Mouse (Mus musculus) heart, embryonic 14.5 days (tissue): ENCODE measurements around the gene Tnnt1. TPM values are rescaled to one million over a fixed set of nuclear protein-coding genes. Genes with fewer than 3 reads are reported as not detected.

Experiments used
- ATAC-seq: fragments of 200-750 bp; cut with Nextera tagmentation; 2 replicates; pipeline ENCODE4 v1.8.0; 2017; ENCODE audit warnings: low read depth, moderate TSS enrichment; ENCODE audit not compliant: insufficient number of reproducible peaks, insufficient read depth, low FRiP score
- H3K27ac ChIP-seq, 2 experiments: fragments of 200-500 bp in 1 of 2; fragments of 300-500 bp in 1 of 2; sonication (generic) in 1 of 2; replicated peaks in 1 of 2; 2 replicates each; pipeline ENCODE4 v1.5.1; 2012 to 2014; ENCODE audit warnings: low read depth in 2 of 2, low read length in 2 of 2, control low read depth in 1 of 2, mild to moderate bottlenecking in 1 of 2, mixed read lengths in 1 of 2; ENCODE audit not compliant: control insufficient read depth in 1 of 2, insufficient read depth in 1 of 2
- H3K27me3 ChIP-seq: fragments of 300-500 bp; sonication (generic); 2 replicates; pipeline ENCODE4 v1.6.1; 2014; ENCODE audit warnings: mild to moderate bottlenecking, low read length, control low read depth; ENCODE audit not compliant: control insufficient read depth, insufficient read depth
- H3K36me3 ChIP-seq: fragments of 300-500 bp; sonication (generic); 2 replicates; pipeline ENCODE4 v1.6.1; 2014; ENCODE audit warnings: mild to moderate bottlenecking, control low read depth, low read length, mixed read lengths; ENCODE audit not compliant: control insufficient read depth, insufficient read depth
- H3K4me1 ChIP-seq, 2 experiments: fragments of 200-500 bp in 1 of 2; fragments of 300-500 bp in 1 of 2; sonication (generic) in 1 of 2; 2 replicates each; pipeline ENCODE4 v1.6.1; 2012 to 2014; ENCODE audit warnings: low read length in 2 of 2, control low read depth in 1 of 2, mixed read lengths in 1 of 2; ENCODE audit not compliant: control insufficient read depth in 2 of 2, insufficient read depth in 2 of 2
- H3K4me2 ChIP-seq: fragments of 300-500 bp; sonication (generic); 2 replicates; pipeline ENCODE4 v1.6.1; 2014; ENCODE audit warnings: mild to moderate bottlenecking, low read length
- H3K4me3 ChIP-seq, 2 experiments: fragments of 200-500 bp in 1 of 2; fragments of 300-500 bp in 1 of 2; sonication (generic) in 1 of 2; 2 replicates each; pipeline ENCODE4 v1.5.1; 2012 to 2014; ENCODE audit warnings: low read length in 2 of 2, mild to moderate bottlenecking in 2 of 2, control low read depth in 1 of 2, low read depth in 1 of 2, moderate library complexity in 1 of 2; ENCODE audit not compliant: control insufficient read depth in 1 of 2, insufficient read depth in 1 of 2
- H3K9ac ChIP-seq: fragments of 300-500 bp; sonication (generic); 2 replicates; pipeline ENCODE4 v1.6.1; 2014; ENCODE audit warnings: mild to moderate bottlenecking, low read length
- H3K9me3 ChIP-seq: fragments of 300-500 bp; sonication (generic); 2 replicates; pipeline ENCODE4 v1.6.1; 2016; ENCODE audit warnings: low read length, control low read depth; ENCODE audit not compliant: control insufficient read depth
- WGBS: fragments of 180-500 bp; shearing (Covaris S2); extraction: QIAGEN DNeasy Blood & Tissue Kit; methylation state at CpG from one replicate; pipeline ENCODE4 v1.1.7; 2014; 5-methylcytosine and 5-hydroxymethylcytosine counted together
- polyA plus RNA-seq: library from polyadenylated mRNA; unstranded; fragments of >200 nt; fragmentation: Nextera tagmentation; extraction: Ambion mirVana; gene quantifications from 2 replicates; pipeline ENCODE4 v1.2.1, GENCODE M21; 2014

Tnnt1 gene
- polyA plus RNA-seq, 1 experiment from 2014 or later: 479 TPM

DNA sequence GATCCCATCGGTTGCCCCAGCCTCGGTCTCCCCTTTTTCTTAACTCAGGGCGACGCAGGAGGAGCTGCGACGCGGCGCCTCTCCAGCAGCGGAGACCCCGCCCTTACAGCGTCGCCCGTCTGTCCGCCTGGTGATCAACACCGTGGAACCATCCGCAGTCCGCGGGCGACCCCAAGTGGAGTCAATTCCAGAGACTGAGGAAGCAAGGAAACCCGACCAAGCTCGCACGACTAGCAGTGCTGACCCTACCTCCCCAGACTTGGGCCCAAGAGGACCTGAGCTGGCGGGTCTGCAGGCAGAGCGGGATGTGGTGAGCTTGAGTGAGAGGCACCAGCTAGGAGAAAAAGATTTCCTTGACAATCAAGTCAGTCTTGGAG, 45.0 kb downstream of the Tnnt1 start:
- H3K36me3 ChIP-seq: no peaks in the 10 kb centered on the region
- peak; percentile 76 for ATAC-seq
- no peaks in the 10 kb centered on the region for H3K9me3 ChIP-seq
- no peak overlapping the region for H3K27ac ChIP-seq
- peaks cover 5% of the 10 kb centered on the region in 2 experiments; a peak in 3 of 4 replicates for H3K4me1 ChIP-seq
- peak overlapping the region; percentile 60 for H3K9ac ChIP-seq
- H3K27me3 ChIP-seq: peaks cover 41% of the 10 kb centered on the region
- H3K4me2 ChIP-seq: peak overlapping the region; percentile 84
- H3K4me3 ChIP-seq: peak overlapping the region; percentile 36 to 41
- 0% methylated on average over 24 of the region's 24 CpGs for WGBS

DNA sequence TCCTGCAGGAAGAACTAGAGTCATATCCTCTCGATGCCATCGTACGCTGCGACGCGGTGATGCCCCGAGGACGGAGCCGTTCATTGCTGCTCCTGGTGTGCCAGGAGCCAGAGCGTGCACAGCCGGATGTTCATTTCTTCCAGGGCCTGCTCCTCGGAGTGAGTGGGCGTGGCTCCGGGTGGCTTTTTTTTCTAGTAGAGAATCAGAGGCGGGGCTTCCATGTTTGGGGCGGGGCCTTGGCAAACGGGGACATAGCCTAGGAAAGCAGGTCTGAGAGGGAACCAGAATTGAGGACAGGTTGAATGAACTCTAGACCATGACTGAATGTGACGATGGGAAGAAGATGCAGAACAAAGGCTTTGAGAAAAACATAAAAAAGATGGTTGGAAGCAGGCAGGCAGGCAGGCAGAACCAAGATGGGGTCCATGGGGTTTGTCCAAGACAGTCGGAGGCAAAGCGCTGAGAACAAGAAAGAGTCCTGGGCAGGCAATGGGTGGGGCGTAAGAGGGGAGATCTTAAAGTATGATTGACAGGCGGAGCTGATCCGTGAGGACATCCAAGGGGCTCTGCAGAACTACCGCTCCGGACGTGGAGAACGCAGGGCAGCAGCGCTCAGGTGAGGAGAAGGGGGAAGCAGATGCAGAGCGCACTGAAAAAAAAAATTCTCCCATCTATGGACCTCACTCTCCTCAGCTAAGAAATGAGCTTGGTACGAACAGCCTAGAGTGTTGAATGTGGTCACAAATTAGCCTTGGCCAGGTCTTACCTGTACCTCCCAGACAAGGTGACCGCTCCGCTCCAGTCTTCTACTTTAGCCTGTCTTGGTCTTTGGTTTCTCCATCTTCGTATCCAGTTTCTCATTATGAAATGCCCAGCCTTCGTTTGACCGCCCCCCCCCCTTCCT, 45.7 kb downstream of the Tnnt1 start:
- H3K27ac ChIP-seq: no peak overlapping the region
- WGBS: 3% methylated on average over 35 of the region's 35 CpGs

DNA sequence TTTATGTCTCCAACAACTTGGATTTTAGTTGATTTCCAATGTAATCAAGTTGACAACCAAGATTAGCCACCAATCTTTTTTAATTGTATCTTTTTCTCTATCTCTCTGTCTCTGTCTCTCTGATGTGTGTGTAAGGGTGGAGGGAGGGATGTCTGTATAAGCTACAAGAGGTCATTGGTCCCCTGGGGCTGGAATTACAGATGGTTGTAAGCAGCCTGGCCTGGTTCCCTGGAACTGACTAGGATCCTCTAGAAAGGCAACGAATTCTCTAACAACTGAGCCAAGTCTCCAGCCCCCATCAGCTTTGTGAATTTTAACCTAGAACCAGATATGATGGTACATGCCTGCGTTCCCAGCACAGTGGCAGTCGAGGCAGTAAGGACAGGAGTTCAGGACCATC, 48.4 kb downstream of the Tnnt1 start:
- no peak overlapping the region for H3K27ac ChIP-seq
- no peaks in the 10 kb centered on the region for H3K36me3 ChIP-seq
- peaks cover 5% of the 10 kb centered on the region in 2 experiments; a peak in 3 of 4 replicates for H3K4me1 ChIP-seq
- 68% methylated on average over 3 of the region's 3 CpGs for WGBS
- no peak overlapping the region for H3K9ac ChIP-seq
- H3K9me3 ChIP-seq: no peaks in the 10 kb centered on the region
- peaks cover 27% of the 10 kb centered on the region for H3K27me3 ChIP-seq
- H3K4me3 ChIP-seq: no peak overlapping the region
- ATAC-seq: no peak
- no peak overlapping the region for H3K4me2 ChIP-seq

More for the DNA sequence above, 45.7 kb downstream of the Tnnt1 start:
- Histone ChIP-seq H3K4me3 (peak overlapping the region; percentile 36 to 41), H3K9me3 (no peaks in the 10 kb centered on the region), H3K4me1 (peaks cover 5% of the 10 kb centered on the region in 2 experiments; a peak in 3 of 4 replicates), H3K9ac (peak overlapping the region; percentile 60), H3K27me3 (peaks cover 41% of the 10 kb centered on the region), H3K4me2 (peak overlapping the region; percentile 84), H3K36me3 (no peaks in the 10 kb centered on the region)
- peak; percentile 33; the same call in 1 of the 2 replicates for ATAC-seq

DNA sequence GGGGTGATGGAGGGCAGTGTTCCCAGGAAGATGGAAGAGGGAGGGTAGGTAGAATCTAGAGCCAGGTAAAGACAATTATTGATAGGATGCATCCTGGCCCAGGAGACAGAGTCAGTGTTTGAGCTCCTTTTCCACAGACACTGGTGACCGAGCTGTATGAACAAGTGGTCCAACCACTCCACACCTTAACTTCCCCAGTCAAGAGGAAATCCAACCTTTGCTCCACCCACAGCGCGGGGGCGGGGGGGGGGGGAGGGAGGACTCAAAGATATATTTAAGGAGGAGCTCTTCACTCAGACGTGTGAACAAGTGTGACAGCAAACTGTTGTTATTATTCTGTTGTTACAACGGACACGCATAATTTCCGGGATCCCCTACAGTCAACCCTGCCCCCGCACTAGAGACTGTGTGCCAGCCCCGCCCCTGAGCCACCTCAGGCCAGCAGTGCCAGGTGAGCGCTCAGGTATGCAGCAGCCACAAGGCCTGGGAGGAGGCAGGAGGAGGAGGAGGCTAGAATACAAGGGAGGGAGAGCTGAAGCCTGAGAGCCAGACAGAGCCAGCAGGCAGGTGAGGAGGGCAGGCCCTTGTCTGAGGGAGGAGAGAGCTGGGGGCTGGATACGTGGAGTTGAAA, 51.9 kb downstream of the Tnnt1 start:
- Histone ChIP-seq H3K36me3 (no peaks in the 10 kb centered on the region), H3K9me3 (no peaks in the 10 kb centered on the region), H3K4me3 (no peak overlapping the region), H3K27ac (no peak overlapping the region), H3K27me3 (no peaks in the 10 kb centered on the region), H3K4me1 (no peaks in the 10 kb centered on the region), H3K9ac (no peak overlapping the region), H3K4me2 (no peak overlapping the region)
- no peak for ATAC-seq
- 7% methylated on average over 12 of the region's 12 CpGs for WGBS

DNA sequence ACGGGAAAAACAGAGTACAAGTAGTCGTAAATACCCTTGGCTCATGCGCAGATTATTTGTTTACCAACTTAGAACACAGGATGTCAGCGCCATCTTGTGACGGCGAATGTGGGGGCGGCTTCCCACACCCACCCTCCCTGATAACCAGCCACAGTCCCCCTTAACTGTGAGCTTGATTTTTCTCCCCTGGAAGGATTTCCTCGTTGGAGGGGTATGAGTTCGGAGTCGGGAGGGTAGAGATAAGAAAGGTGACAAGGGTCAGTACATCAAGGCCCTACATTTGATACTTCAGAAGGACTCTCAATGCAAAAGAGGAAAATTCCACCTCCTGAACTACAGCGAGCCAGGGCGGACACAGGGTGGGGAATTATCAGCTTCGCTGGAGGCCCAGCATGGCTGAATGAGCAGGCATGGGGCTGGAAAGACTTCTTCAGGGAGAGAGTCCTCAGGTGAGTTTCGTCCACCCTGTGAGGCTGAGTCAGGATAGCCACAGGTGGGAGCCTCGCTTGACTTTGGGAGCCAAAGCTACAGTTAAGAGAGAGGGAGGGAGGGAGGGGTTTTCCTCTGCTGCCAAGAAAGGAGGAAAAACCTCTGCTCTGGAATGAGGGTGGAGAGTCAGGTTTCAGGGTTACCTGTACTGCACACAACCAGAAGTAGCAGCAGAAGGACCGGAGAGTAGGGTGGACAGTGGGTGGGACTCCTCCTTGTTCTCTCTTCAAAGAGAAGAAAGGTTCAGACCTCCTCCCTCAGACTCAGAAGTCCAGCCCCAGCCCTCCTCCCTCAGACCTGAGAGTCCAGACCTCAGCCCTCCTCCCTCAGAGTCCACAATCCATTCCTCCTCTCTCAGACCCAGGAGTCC, 55.4 kb downstream of the Tnnt1 start, which contains the start of gene Eps8l1:
Gene Eps8l1, plus strand, starts transcription at position 99 of the 859 bp plus-strand sequence.
- 56% methylated on average over 13 of the region's 16 CpGs for WGBS
- Histone ChIP-seq H3K27ac (peak within 1 kb of the TSS; percentile 27 to 41; a peak in 3 of 4 replicates), H3K9ac (peak within 1 kb of the TSS; percentile 62), H3K27me3 (no peaks in the 10 kb centered on the region), H3K4me1 (no peaks in the 10 kb centered on the region), H3K36me3 (no peaks in the 10 kb centered on the region), H3K9me3 (no peaks in the 10 kb centered on the region), H3K4me2 (peak within 1 kb of the TSS; percentile 45), H3K4me3 (peak within 1 kb of the TSS; percentile 23 to 31)
- no peak for ATAC-seq

Other genes with a start within 250 kb of the Tnnt1 start
- gene Ncr1, start 178.7 kb downstream of the Tnnt1 start, polyA plus RNA-seq: not detected in 2 replicates
- 0.22 and 0.34 TPM in 2 replicates for gene Gp6, start 118.6 kb downstream of the Tnnt1 start, polyA plus RNA-seq
- gene Rdh13, start 70.7 kb downstream of the Tnnt1 start, polyA plus RNA-seq: 29.5 and 30.7 TPM in 2 replicates
- 2.1 and 4.7 TPM in 2 replicates for gene Eps8l1, start 55.7 kb downstream of the Tnnt1 start, polyA plus RNA-seq
- gene Ppp1r12c, start 14.7 kb downstream of the Tnnt1 start, polyA plus RNA-seq: 41.7 and 47.7 TPM in 2 replicates
- gene Tnni3, start 7.8 kb upstream of the Tnnt1 start, polyA plus RNA-seq: 2,958 and 3,056 TPM in 2 replicates
- 0.15 and 0.51 TPM in 2 replicates for gene Dnaaf3, start 16.1 kb upstream of the Tnnt1 start, polyA plus RNA-seq
- 0.55 and 0.78 TPM in 2 replicates for gene Syt5, start 31.2 kb upstream of the Tnnt1 start, polyA plus RNA-seq
- gene Ptprh, start 87.7 kb upstream of the Tnnt1 start, polyA plus RNA-seq: not detected in 2 replicates
- 1.2 and 1.6 TPM in 2 replicates for gene Tmem86b, start 115.0 kb upstream of the Tnnt1 start, polyA plus RNA-seq
- gene Ppp6r1, start 142.6 kb upstream of the Tnnt1 start, polyA plus RNA-seq: 7.1 and 8.1 TPM in 2 replicates
- 65.4 TPM in 2 replicates for gene Hspbp1, start 168.7 kb upstream of the Tnnt1 start, polyA plus RNA-seq
- 1.3 and 1.4 TPM in 2 replicates for gene Brsk1, start 174.2 kb upstream of the Tnnt1 start, polyA plus RNA-seq
- 0.08 TPM in 1 of 2 replicates, not detected in the other for gene Tmem150b, start 208.9 kb upstream of the Tnnt1 start, polyA plus RNA-seq
- 47.5 and 47.6 TPM in 2 replicates for gene Kmt5c, start 223.7 kb upstream of the Tnnt1 start, polyA plus RNA-seq
- 30.4 and 30.6 TPM in 2 replicates for gene Cox6b2, start 236.7 kb upstream of the Tnnt1 start, polyA plus RNA-seq